Mouse (Mus musculus) embryo, embryonic 11.5 days (tissue): Measurements from ENCODE around the gene Cpn1.
"Not testable (repeated sequence)": the region's sequence is repeated elsewhere in the genome, so short reads cannot be mapped to it uniquely, and the experiment has no call there.

ENCODE experiments used
- DNase-seq: peaks from one replicate; pipeline ENCODE4 v3.0.0-alpha.2; 2012; ENCODE audit warnings: low read depth, low spot score

Gene Cpn1

DNA sequence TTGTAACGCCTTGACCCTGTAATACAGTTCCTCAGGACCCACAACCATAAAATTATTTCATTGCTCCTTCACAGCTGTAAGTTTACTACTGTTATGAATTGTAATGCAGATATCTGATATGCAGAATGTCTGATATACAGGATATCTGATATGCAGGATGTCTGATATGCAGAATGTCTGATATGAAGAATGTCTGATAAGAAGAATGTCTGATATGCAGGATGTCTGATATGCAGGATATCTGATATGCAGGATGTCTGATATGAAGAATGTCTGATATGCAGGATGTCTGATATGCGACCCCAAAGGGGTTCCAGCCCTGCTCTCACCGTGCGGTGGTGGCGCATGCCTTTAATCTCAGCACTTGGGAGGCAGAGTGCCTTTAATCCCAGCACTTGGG lies 4.4 kb downstream of the Cpn1 start:
- DNase-seq = no peak

DNA sequence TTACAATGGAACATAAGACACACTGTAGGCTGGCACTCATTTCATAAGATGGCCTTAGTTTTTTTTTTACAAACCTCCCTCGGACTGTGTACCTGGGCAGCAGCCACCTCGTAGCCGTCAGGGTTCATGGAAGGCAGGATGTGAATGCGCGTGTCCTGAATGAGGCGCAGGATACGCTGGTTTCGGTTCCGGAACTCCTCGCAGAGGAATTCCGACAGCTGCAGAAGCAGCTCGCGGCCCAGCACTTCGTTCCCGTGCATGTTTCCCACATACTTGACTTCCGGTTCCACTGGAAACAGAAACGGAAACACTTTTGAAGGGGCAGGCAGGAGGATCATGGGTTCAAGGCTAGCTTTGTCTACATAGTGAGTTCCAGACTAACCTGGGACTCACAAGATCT lies 5.6 kb downstream of the Cpn1 start:
- DNase-seq = no peak

DNA sequence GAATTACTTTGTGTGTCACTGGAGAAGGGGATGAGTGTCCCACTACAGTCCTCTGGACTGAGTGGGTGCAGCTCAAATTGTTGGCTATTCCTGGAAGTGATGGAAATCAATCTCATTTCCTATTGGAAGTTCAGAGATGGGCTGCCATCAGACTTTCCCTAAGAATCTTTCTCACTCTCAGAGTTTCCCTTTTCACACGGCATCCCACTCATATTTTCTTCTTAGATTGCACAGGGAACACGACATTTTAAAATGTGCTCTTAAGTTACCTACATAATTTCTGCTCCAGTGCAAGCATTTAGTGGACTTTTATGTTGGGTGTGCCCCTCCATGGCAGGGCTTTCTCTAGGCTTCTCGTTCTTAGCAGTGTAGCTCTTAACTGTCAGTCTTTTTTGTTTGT lies 8.6 kb downstream of the Cpn1 start:
- no peak for DNase-seq

DNA sequence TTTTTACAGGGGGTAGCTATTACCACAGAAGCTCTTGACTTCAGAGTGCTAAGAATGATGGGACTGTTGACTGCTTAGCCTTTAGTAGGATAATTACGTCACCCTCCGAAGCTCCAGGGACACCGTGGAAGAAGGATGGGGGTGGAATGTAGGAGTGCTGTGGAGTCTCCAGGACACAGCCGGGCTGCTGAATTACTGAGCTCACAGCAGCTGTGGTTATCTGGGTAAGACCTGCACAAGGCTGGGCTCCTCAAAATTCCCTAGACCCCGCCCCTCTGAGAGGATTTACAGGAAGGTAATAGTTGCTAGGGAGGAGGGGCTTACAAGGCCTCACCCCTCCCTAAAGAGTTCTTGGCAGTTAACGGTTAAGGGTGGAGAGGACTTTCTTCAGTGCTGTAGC lies 9.7 kb downstream of the Cpn1 start:
- DNase-seq = no peak

DNA sequence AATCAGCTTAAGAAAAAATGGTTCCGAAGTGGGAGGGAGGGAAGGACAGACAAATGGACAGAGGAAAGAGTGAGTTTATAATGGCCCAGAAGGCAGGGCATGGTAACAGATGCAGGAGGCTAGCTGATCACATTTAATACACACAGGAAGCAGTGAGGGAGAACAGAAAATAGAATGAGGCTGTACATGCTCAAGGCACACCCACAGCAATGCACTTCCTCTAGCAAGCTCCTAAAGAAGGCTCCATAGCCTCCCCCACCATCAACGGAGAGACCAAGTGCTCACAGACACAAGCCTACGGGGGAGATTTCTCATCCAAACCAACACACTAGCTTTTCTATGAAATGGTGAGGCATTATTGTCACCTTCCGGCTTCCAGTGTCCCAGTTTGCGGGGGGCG lies 12.1 kb downstream of the Cpn1 start:
- no peak for DNase-seq

DNA sequence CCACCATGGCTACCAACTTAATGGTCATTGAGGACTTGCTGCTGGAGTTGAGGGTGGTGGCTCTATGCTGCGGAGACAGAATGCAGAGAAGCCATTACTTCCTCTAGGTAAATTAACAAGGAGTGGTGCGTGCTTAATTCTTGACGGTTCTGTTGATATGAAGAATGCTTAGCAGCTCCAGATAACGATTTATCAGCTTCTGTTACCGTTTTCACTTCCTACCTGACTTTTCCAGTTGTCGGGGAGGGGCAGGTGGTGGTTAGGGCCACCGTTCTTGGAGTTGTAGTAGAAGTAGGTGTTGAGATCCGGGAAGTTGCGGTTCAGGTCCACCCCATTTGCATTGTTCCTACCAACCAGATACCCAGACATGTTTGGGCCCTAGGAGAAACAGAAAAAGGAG lies 12.6 kb downstream of the Cpn1 start:
- no peak for DNase-seq

DNA sequence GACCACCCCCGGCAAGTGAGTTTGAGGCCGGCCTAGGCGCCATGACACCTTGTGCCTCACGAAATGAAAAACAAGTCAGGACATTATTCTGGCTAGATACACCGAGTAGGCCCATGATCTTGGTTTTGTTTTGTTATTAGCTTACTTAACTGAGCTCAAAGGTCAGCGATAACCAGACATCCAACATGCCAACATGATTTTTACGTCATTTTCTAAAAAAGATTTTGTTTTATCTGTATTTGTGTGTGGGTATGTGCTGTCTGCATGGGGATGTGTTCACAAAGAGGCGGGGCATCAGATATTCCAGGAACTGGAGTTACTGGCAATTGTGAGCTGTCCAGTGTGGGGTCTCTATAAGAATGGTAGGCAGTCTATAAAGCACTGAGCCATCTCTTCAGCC lies 14.2 kb downstream of the Cpn1 start:
- DNase-seq = no peak

DNA sequence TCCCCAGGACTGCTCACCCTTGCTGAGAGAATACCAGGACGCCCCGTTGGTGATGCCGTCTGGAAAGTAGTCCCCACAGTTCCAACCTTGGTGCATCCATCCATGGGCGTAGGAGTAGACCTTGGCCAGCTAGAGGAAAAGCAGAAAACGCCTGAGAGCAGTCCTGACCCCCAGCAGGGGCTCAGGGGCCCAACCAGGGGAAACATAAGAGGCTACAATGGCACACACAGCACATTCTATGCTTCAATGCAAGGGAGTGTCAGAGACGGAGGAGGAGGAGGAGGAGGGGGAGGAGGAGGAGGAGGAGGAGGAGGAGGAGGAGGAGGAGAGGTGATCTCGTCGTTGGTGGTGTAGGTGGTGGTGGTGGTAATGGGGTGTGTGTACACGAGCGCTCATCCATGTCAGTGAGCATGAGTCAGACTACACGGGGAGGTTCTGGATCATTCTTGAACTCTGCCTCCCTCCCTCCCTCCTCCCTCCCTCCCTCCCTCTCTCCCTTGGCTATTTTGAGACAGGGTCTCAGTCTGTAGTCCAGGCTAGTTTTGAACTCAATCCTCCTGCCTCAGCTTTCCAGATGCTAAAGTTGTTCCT lies 17.8 kb downstream of the Cpn1 start:
- DNase-seq = no peak

DNA sequence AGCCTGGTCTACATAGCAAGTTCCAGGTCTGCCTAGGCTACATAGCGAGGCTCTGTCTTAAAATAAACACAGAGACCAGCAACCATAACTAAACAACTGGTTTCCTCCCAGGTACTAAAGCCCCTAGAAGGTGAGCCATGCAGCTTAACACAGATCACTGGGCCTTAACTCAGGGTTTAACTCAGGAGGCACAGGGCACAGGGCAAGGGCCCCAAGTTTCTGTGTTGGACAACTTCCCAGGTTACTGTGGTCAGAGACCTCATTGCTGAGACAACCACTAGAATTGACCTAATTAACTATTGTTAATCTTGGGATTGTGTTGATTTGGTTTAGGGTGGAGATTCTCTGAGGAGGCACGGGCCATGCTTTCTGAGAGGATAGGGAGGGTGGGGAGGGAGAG lies 19.9 kb downstream of the Cpn1 start:
- no peak for DNase-seq

DNA sequence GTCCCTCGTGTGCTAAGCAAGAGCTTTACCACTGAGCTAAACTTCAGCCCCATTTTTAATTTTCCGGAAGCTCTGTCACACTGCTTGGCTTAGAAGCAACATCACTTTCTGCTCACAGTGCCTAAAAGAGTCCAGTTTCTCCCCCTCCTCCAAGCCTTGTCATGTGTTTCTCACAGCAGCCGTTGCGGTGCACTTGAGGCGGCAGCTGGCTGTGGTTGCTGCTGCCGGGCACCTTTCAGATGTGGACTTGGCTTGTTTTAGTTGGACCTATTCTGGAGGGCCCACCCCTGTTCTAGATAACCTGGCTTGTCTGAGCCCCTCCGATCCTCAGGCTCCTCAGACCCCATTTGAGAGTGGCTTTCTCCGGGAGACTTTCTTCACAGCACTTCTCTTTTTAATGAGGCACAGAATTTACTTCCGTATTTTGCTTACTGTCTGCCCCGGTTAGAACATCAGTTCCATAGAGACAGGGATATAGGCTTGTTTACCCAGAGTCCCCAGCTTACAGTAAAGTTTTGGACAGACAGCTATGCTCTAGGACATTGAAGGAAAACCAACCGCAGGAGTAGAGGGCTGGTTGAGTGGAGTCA lies 20.8 kb downstream of the Cpn1 start:
- no peak for DNase-seq

DNA sequence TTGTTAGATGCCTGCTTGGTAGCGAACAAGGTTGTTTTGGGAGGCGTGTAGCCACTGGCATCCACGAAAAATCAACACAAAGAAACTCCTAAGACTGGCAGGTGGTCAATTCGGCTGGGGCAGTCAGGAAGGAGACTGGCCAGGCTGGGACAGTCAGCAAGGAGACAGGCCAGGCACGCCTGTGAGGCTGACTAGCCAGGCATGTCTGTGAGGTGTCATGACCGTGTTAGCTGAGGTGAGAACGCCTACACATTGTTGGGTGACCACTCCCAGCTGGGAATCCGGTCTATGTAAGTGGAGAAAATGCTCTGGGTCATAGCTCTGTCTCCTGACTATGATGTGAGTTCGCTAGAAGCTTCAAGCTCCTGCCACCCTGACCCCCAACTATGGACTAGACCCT lies 23.6 kb downstream of the Cpn1 start:
- DNase-seq = no peak

DNA sequence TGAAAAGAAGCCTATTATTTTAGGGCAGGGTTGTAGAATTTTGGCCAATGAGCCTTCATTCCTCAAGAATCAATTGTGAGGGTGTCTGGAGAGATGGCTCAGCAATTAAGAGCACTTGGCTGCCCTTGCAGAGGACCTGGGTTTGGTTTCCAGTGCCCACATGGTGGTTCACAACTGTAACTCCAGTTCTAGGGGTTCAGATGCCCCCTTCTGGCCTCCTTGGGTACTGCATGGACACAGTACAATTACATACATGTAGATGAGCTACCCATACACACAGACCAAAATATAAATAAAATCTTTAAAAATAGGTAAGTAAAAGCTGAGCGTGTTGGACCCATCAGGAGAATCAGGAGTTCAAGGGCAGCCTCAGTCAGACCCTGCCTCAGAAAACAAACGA lies 25.2 kb downstream of the Cpn1 start:
- no peak for DNase-seq

DNA sequence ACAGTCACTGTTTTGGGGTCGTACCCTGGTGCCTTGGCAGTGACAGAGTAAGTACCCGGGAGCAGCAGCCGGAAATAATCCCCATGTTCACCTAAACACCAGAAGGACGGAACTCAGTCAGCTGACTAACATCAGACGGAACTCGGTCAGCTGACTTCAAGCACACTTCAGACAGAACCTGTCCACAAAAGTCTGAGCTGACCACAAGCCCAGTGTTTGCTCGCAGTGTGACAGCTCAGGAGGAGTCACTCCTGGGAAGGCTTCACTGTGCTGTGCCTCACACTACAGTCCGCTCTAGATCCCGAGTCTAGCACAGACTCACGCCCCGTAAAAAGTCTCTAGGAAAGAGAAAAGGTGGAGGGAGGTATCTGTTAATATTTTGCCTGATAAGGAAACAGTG lies 26.3 kb downstream of the Cpn1 start:
- no peak for DNase-seq

DNA sequence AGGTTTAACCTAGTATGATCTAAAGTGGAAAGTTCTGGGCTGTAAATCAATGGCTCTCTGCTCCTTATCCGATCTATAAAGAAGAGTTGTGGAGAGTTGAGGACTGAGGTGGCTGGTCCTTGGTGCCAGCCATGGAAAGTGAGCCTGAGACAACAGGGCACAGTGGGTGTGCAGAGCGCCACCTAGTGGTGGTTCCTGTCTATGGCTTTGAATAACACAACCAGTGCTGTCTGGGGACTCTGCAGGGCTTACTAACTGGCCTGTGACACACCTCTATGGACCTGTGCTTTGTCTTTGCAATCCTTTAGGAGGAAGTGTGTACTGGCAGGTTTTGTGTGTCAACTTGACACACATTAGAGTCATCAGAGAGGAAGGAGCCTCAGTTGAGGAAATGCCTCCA lies 27.2 kb downstream of the Cpn1 start:
- peak; percentile 60 for DNase-seq

DNA sequence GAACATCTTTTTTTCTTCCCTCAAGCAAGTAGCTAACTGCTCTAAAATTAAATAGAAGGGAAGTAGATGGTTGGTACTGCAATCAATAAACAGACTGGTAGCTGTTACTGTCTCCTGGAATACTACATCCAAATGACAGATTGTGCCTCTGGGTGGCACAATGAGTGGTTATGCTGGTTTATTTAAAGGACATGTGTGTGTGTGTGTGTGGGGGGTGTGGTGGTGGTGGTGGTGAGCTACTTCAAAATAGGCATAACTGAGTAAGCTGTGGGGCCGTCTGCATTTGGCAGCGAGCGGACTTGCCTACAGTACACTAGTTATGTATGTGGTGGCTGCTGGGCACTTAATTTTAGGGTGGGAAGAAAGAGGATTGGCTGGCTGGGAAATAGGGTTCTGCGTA lies 28.5 kb downstream of the Cpn1 start:
- no peak for DNase-seq

DNA sequence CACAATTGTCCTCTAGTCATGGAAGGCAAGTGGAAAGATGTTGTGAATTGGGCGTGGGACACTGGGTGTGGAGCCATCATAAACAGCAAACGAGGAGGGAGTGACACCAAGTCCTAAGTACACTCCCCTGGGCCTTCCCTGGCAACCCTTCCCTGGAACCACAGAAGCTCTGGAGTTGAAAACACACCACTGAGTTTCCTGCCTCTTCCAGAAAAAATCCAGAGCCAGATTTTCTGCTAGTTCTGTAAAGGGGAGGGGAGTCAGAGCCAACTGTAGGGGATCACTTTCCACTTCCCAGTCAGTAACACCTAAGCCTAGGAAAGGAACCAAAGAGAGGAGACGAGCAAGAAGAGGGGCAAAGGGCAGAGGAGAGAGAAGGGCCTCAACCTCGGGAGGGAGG lies 29.0 kb downstream of the Cpn1 start:
- no peak for DNase-seq

DNA sequence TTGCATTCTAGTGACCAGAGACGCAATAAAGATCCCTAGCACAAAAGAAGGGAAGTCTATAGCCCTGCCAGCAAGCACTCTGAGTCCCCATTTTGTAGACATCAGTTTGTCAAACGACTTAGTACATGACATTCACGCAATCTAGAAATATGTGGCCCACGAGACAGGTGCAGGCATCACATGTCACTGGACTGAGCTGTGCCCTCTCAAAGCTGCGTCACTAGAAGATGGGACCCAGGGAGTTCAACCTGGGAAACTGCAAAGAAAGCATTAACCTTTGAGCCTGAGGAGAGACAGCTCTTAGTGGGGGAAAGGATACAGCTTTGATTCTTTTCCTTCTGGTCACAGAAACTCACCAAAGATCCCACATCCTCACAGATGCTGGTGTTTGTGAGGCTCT lies 31.1 kb downstream of the Cpn1 start:
- no peak for DNase-seq

DNA sequence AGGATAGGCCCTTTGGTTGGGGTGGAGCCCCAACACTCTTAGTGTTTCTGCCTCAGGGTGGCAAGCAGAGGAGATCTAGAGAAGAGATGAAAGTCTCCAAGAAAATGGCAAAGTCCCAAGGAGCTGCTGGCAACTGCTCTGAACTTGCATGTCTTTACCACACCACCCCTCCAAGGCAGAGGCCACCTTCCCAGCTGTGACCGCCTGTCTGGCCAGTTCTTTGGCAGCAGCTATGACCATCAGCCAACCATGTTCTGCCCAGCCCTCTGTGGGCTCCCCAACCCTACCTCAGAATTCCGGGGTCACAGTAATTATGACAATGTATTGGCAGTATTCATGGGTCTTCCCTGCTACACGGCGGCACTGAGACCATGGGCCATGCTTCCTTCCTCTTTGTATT lies 31.5 kb downstream of the Cpn1 start:
- DNase-seq = no peak

DNA sequence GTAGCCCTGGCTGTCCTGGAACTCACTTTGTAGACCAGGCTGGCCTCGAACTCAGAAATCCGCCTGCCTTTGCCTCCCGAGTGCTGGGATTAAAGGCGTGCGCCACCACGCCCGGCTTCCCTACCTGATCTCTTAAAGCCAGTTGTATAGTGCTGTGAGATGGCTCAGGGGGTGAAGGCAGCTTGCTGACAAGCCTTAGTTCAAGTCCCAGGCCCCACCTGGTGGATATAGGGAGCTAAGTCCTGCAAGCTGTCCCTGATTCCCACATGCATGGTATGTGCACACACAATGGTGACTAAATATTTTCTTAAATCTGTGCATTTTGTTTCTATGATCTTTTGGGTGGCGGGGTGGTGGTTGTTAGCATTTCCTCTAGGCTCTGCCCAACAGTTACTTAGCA lies 33.4 kb downstream of the Cpn1 start:
- DNase-seq = not testable (repeated sequence)

DNA sequence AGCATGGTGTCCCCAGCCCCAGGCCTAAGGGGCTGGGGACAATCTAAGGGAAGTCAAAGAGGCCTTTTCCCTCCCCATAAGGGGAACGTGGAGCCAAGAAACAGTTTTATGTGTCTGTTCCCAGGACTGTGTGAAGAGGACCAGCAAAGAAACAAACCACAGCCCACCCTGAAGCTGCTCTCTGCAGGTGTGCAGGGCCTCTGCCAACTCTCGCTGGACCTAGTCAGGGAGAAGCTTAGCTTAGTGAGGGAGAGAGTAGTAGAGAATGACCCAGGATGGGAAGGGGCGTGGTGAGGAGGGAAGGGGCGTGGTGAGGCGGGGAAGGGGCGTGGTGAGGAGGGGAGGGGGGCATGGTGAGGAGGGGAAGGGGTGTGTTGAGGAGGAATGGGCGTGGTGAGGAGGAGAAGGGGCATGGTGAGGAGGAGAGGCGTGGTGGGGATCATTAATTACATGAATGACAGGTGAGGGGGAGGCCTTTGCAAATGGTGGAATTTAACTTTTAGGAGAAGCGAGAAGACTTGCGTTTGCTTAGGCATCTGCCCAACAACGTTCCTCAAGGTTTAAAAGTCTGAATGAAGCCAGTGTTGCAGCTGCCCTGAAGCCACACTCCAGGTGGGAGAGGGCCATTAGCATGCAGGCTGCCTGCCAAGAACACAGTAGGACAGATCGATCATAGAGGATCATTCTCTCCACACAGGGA lies 37.1 kb downstream of the Cpn1 start:
- no peak for DNase-seq

DNA sequence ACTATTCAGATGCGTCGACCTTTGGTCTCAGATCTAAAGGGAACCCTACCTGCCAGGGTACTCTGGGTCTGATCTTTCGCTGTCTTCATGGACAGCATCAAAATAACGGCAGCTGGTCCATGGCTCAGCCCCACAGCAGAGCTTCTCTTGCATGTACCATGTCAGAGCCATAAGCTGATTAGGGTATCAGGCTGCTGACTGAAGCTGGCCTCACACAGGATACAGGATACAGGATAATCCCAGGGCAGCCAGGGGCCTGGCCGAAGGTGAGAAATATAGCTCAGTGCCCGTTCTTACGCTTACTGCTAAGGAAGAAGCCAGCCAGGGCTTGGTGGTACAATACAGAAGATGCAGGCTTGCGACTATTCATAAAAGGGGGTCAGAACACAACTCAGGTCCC lies 41.8 kb downstream of the Cpn1 start:
- DNase-seq = no peak

DNA sequence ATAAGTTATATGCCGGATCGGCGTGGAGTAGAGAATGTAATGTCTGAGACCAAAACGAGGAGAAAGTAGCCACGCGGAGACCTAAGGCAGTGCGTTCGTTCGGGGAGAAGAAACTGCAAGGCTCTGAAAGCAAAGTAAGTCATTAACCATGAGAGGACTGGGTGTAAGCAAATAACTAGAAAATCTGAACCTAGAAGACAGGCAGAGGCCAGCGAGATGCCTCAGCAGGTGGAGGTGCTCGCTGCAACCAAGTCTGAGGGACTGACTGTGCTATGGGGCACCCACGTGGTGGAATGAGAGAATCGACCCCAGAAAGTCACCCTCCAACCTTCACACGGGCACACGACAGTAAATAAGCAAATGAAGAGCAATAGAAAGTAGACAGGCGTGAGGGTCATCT lies 43.3 kb downstream of the Cpn1 start:
- no peak for DNase-seq
